Mouse (Mus musculus): ENCODE measurements at regions not wholly inside any gene's neighbourhood (a gene's known extent, or its start where the extent isn't known, plus 50 kb on each side); places are given as distances from the start of the nearest gene placed in this dataset.

GRCm38 (mm10) chr13:82593831-82594230, 811.0 kb downstream of the Cetn3 start:
- TF ChIP-seq ZC3H11A (IDR thresholded peaks at IDR 0.05; ENCODE audit: borderline replicate concordance, low read depth, low read length), result no peak
- no peak for TF ChIP-seq ZNF384 (IDR thresholded peaks at IDR 0.05; ENCODE audit: low read depth, low read length)

All from ES-E14 (cell line).